Mouse (Mus musculus): Measurements from ENCODE around the gene Taf6. TPM values are rescaled to one million over a fixed set of nuclear protein-coding genes. Genes with fewer than 3 reads are reported as not detected.
"Not testable (repeated sequence)": the region's sequence is repeated elsewhere in the genome, so short reads cannot be mapped to it uniquely, and the experiment has no call there.

Gene Taf6
- polyA plus RNA-seq, 1 experiment from 2014 or later: 93.5 TPM

GRCm38 (mm10) chr5:138222111-138222510 lies 34.9 kb upstream of the Taf6 start:
- no peak overlapping the region for H3K9ac ChIP-seq (replicated peaks; ENCODE audit: low read length)
- DNase-seq (peak; percentile 86), ATAC-seq (ENCODE audit: low FRiP score, low TSS enrichment) (no peak)
- no peak overlapping the region for H3K27ac ChIP-seq (replicated peaks; ENCODE audit: low read depth, low read length)
- H3K4me2 ChIP-seq (ENCODE audit: low read length): no peak overlapping the region
- no peaks in the 10 kb centered on the region for H3K9me3 ChIP-seq (ENCODE audit: control insufficient read depth, low read length)
- H3K36me3 ChIP-seq (ENCODE audit: control insufficient read depth, insufficient read depth, low read length): no peaks in the 10 kb centered on the region
- H3K4me3 ChIP-seq (replicated peaks; ENCODE audit: low read depth, low read length): no peak overlapping the region
- H3K27me3 ChIP-seq (ENCODE audit: control insufficient read depth, insufficient read depth, low read length): no peaks in the 10 kb centered on the region
- no peaks in the 10 kb centered on the region for H3K4me1 ChIP-seq (ENCODE audit: control insufficient read depth, insufficient read depth, low read length)
- WGBS: 26% methylated on average over 4 of the region's 4 CpGs

- Histone ChIP-seq H3K4me3 (replicated peaks; ENCODE audit: low read depth, low read length) (no peak overlapping the region), H3K27ac (replicated peaks; ENCODE audit: low read depth, low read length) (no peak overlapping the region), H3K36me3 (ENCODE audit: control insufficient read depth, insufficient read depth, low read length) (no peaks in the 10 kb centered on the region), H3K4me2 (ENCODE audit: low read length) (no peak overlapping the region), H3K27me3 (ENCODE audit: control insufficient read depth, insufficient read depth, low read length) (no peaks in the 10 kb centered on the region), H3K9ac (replicated peaks; ENCODE audit: low read length) (no peak overlapping the region), H3K9me3 (ENCODE audit: control insufficient read depth, low read length) (no peaks in the 10 kb centered on the region), H3K4me1 (ENCODE audit: control insufficient read depth, insufficient read depth, low read length) (no peaks in the 10 kb centered on the region)
- WGBS: 75% methylated on average over 2 of the region's 2 CpGs
- ATAC-seq (ENCODE audit: low FRiP score, low TSS enrichment): no peak
- no peak for DNase-seq
Observed at GRCm38 (mm10) chr5:138219864-138220263, 32.6 kb upstream of the Taf6 start.

GRCm38 (mm10) chr5:138216632-138217031 lies 29.4 kb upstream of the Taf6 start:
- WGBS: 94% methylated on average over 13 of the region's 13 CpGs
- not testable (repeated sequence) for H3K4me3 ChIP-seq (replicated peaks; ENCODE audit: low read depth, low read length); DNase-seq; ATAC-seq (ENCODE audit: low FRiP score, low TSS enrichment); H3K9me3 ChIP-seq (ENCODE audit: control insufficient read depth, low read length); H3K27ac ChIP-seq (replicated peaks; ENCODE audit: low read depth, low read length); H3K4me1 ChIP-seq (ENCODE audit: control insufficient read depth, insufficient read depth, low read length); H3K36me3 ChIP-seq (ENCODE audit: control insufficient read depth, insufficient read depth, low read length); H3K4me2 ChIP-seq (ENCODE audit: low read length); H3K9ac ChIP-seq (replicated peaks; ENCODE audit: low read length); H3K27me3 ChIP-seq (ENCODE audit: control insufficient read depth, insufficient read depth, low read length)

GRCm38 (mm10) chr5:138207873-138208272 lies 20.6 kb upstream of the Taf6 start:
- Histone ChIP-seq H3K9me3 (ENCODE audit: control insufficient read depth, low read length) (no peaks in the 10 kb centered on the region; the same call in 1 of the 2 replicates), H3K4me2 (ENCODE audit: low read length) (no peak overlapping the region), H3K4me1 (ENCODE audit: control insufficient read depth, insufficient read depth, low read length) (no peaks in the 10 kb centered on the region), H3K9ac (replicated peaks; ENCODE audit: low read length) (no peak overlapping the region), H3K27me3 (ENCODE audit: control insufficient read depth, insufficient read depth, low read length) (no peaks in the 10 kb centered on the region), H3K4me3 (replicated peaks; ENCODE audit: low read depth, low read length) (no peak overlapping the region), H3K27ac (replicated peaks; ENCODE audit: low read depth, low read length) (no peak overlapping the region), H3K36me3 (ENCODE audit: control insufficient read depth, insufficient read depth, low read length) (no peaks in the 10 kb centered on the region)
- DNase-seq (no peak), ATAC-seq (ENCODE audit: low FRiP score, low TSS enrichment) (no peak)
- WGBS: 90% methylated on average over 4 of the region's 4 CpGs

GRCm38 (mm10) chr5:138207253-138207652 lies 20.0 kb upstream of the Taf6 start:
- no peaks in the 10 kb centered on the region for H3K27me3 ChIP-seq (ENCODE audit: control insufficient read depth, insufficient read depth, low read length)
- DNase-seq (no peak), ATAC-seq (ENCODE audit: low FRiP score, low TSS enrichment) (no peak)
- H3K4me1 ChIP-seq (ENCODE audit: control insufficient read depth, insufficient read depth, low read length): no peaks in the 10 kb centered on the region
- H3K27ac ChIP-seq (replicated peaks; ENCODE audit: low read depth, low read length): no peak overlapping the region
- H3K4me3 ChIP-seq (replicated peaks; ENCODE audit: low read depth, low read length): no peak overlapping the region
- no peaks in the 10 kb centered on the region; the same call in 1 of the 2 replicates for H3K9me3 ChIP-seq (ENCODE audit: control insufficient read depth, low read length)
- no peak overlapping the region for H3K9ac ChIP-seq (replicated peaks; ENCODE audit: low read length)
- WGBS: 86% methylated on average over 1 of the region's 1 CpGs
- no peaks in the 10 kb centered on the region for H3K36me3 ChIP-seq (ENCODE audit: control insufficient read depth, insufficient read depth, low read length)
- no peak overlapping the region for H3K4me2 ChIP-seq (ENCODE audit: low read length)

- Histone ChIP-seq H3K36me3 (ENCODE audit: control insufficient read depth, insufficient read depth, low read length) (no peaks in the 10 kb centered on the region), H3K27ac (replicated peaks; ENCODE audit: low read depth, low read length) (no peak overlapping the region), H3K4me1 (ENCODE audit: control insufficient read depth, insufficient read depth, low read length) (no peaks in the 10 kb centered on the region), H3K4me3 (replicated peaks; ENCODE audit: low read depth, low read length) (no peak overlapping the region), H3K27me3 (ENCODE audit: control insufficient read depth, insufficient read depth, low read length) (no peaks in the 10 kb centered on the region), H3K9me3 (ENCODE audit: control insufficient read depth, low read length) (no peaks in the 10 kb centered on the region; the same call in 1 of the 2 replicates), H3K4me2 (ENCODE audit: low read length) (no peak overlapping the region), H3K9ac (replicated peaks; ENCODE audit: low read length) (no peak overlapping the region)
- 79% methylated on average over 3 of the region's 3 CpGs for WGBS
- no peak for ATAC-seq (ENCODE audit: low FRiP score, low TSS enrichment)
- DNase-seq: no peak
Observed at GRCm38 (mm10) chr5:138202086-138202485, 14.8 kb upstream of the Taf6 start.

- H3K9ac ChIP-seq (replicated peaks; ENCODE audit: low read length): no peak overlapping the region
- H3K27me3 ChIP-seq (ENCODE audit: control insufficient read depth, insufficient read depth, low read length): no peaks in the 10 kb centered on the region
- DNase-seq: peak; percentile 56
- no peak overlapping the region for H3K4me3 ChIP-seq (replicated peaks; ENCODE audit: low read depth, low read length)
- 13% methylated on average over 1 of the region's 1 CpGs for WGBS
- no peaks in the 10 kb centered on the region for H3K36me3 ChIP-seq (ENCODE audit: control insufficient read depth, insufficient read depth, low read length)
- H3K9me3 ChIP-seq (ENCODE audit: control insufficient read depth, low read length): no peaks in the 10 kb centered on the region
- no peak for ATAC-seq (ENCODE audit: low FRiP score, low TSS enrichment)
- no peak overlapping the region for H3K4me2 ChIP-seq (ENCODE audit: low read length)
- H3K4me1 ChIP-seq (ENCODE audit: control insufficient read depth, insufficient read depth, low read length): no peaks in the 10 kb centered on the region
- no peak overlapping the region for H3K27ac ChIP-seq (replicated peaks; ENCODE audit: low read depth, low read length)
Observed at GRCm38 (mm10) chr5:138199576-138199975, 12.3 kb upstream of the Taf6 start.

GRCm38 (mm10) chr5:138195463-138195862 lies 8.2 kb upstream of the Taf6 start:
- H3K4me1 ChIP-seq (ENCODE audit: control insufficient read depth, insufficient read depth, low read length): no peaks in the 10 kb centered on the region
- no peaks in the 10 kb centered on the region for H3K9me3 ChIP-seq (ENCODE audit: control insufficient read depth, low read length)
- WGBS: 77% methylated on average over 7 of the region's 7 CpGs
- H3K36me3 ChIP-seq (ENCODE audit: control insufficient read depth, insufficient read depth, low read length): peaks cover 23% of the 10 kb centered on the region
- ATAC-seq (ENCODE audit: low FRiP score, low TSS enrichment) (no peak), DNase-seq (no peak)
- peak overlapping the region; percentile 97 for H3K4me2 ChIP-seq (ENCODE audit: low read length)
- peak overlapping the region; percentile 89; the same call in 1 of the 2 replicates for H3K9ac ChIP-seq (replicated peaks; ENCODE audit: low read length)
- peak overlapping the region; percentile 73 for H3K4me3 ChIP-seq (replicated peaks; ENCODE audit: low read depth, low read length)
- no peak overlapping the region for H3K27ac ChIP-seq (replicated peaks; ENCODE audit: low read depth, low read length)
- H3K27me3 ChIP-seq (ENCODE audit: control insufficient read depth, insufficient read depth, low read length): no peaks in the 10 kb centered on the region

GRCm38 (mm10) chr5:138194755-138195345 lies 7.6 kb upstream of the Taf6 start:
- ATAC-seq (ENCODE audit: low FRiP score, low TSS enrichment) (peak; percentile 73), DNase-seq (peak; percentile 70)
- H3K4me3 ChIP-seq (replicated peaks; ENCODE audit: low read depth, low read length): peak overlapping the region; percentile 73
- H3K4me1 ChIP-seq (ENCODE audit: control insufficient read depth, insufficient read depth, low read length): no peaks in the 10 kb centered on the region
- peak overlapping the region; percentile 92 for H3K27ac ChIP-seq (replicated peaks; ENCODE audit: low read depth, low read length)
- no peaks in the 10 kb centered on the region for H3K9me3 ChIP-seq (ENCODE audit: control insufficient read depth, low read length)
- peaks cover 25% of the 10 kb centered on the region for H3K36me3 ChIP-seq (ENCODE audit: control insufficient read depth, insufficient read depth, low read length)
- WGBS: under 1% methylated on average over 29 of the region's 29 CpGs
- no peaks in the 10 kb centered on the region for H3K27me3 ChIP-seq (ENCODE audit: control insufficient read depth, insufficient read depth, low read length)
- H3K4me2 ChIP-seq (ENCODE audit: low read length): peak overlapping the region; percentile 97
- H3K9ac ChIP-seq (replicated peaks; ENCODE audit: low read length): peak overlapping the region; percentile 89

Measured in midbrain, embryonic 14.5 days (tissue).